Comparison of ENCODE assay signal across 12 mouse cellular contexts in the genomic region with DNA sequence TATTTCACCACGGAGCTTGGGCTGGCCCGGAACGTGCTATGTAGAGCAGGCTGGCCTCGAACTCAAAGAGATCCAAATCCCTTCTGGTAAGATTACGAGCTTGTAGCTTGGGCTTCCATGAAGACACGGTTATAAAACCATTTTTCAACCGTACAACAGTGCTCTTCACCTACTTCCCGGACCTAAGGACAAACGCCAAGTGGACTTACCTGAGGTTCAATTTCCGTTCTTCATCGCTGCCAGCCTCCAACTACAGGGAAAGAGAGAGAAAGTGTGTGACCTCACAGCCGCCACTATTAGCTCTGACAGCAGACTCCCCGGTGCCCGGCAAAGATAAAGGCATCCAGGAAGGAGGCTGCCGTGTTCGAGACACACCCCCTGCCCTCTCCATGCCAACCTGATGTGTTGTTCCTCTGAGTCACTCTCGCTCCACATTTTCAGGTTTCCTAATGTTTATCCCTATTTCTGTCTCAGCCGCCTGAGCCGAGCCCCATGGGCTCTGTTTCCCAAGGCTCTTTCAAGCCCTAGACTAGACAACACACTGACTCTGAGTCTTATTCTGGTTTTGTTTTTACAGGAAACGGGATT. TPM values are rescaled to one million over a fixed set of nuclear protein-coding genes. Genes with fewer than 3 reads are reported as not detected.
DNase-seq lines count a peak whose midpoint lies in the region; ATAC-seq lines count a peak whose summit lies in the region.
"Had no signal": no experiment of that assay in that cellular context is flagged by ENCODE, and none has a peak within 500 bp of the region (broad histone marks: within the 10 kb centered on the region; RNA-seq: fewer than 3 reads in every experiment).

No protein-coding gene starts in this region.

- peak; percentile 77 for DNase-seq in spleen, adult 12 weeks (ENCODE audit: low spot score)
- DNase-seq in spleen, adult 18-20 months, result no peak
- peak; percentile 75 for DNase-seq in c-Kit-positive CD71-positive TER-119-positive erythroid progenitor cells, embryonic 14.5 days (ENCODE audit: low spot score)
- DNase-seq in lung, postnatal 10 days, result peak; percentile 55
- no peak for DNase-seq in gastrocnemius, adult 8-10 months (ENCODE audit: low spot score in 2 of 2)
- no peak for DNase-seq in urinary bladder, postnatal 10 days (ENCODE audit: low spot score)
- DNase-seq: cerebellum, adult 9-10 months; retina, postnatal 1 day had no signal

- ATAC-seq in activated CD4-positive, CD25-positive, alpha-beta regulatory T cell, adult 4 months, result no peak
- ATAC-seq: forebrain, embryonic 15.5 days had no signal

RNA-seq across cellular contexts. Expression of a gene that starts 4.2 kb away (rescaled TPM):
- polyA plus RNA-seq in activated CD4-positive, CD25-positive, alpha-beta regulatory T cell, adult 4 months (2017; shearing (Covaris generic)), result 10 to 100 TPM; 15.8 to 17.9 TPM
- total RNA-seq in gastrocnemius, adult 8-10 months (2022), result 1 to 10 TPM; 6.3 to 9.8 (median 6.9) TPM

RNA-seq across cellular contexts. Expression of a gene that starts 14.0 kb away (rescaled TPM):
- polyA plus RNA-seq in activated CD4-positive, CD25-positive, alpha-beta regulatory T cell, adult 4 months (2017; shearing (Covaris generic)), result under 1 TPM in 1 of 2 experiments, not detected in 1; 0.48 TPM
- total RNA-seq in gastrocnemius, adult 8-10 months (2022), result not detected
- polyA plus RNA-seq: forebrain, embryonic 15.5 days; hindbrain, embryonic 11.5 days; limb, embryonic 11.5 days had no signal

Comparison
In these comparisons a context has a peak if more than half of its experiments do, and no peak if none do; other contexts are left out.
1. DNase-seq: peak in spleen, adult 12 weeks (single experiment), c-Kit-positive CD71-positive TER-119-positive erythroid progenitor cells, embryonic 14.5 days (single experiment) and lung, postnatal 10 days (single experiment); none in spleen, adult 18-20 months (0 of 2), gastrocnemius, adult 8-10 months (0 of 2) and urinary bladder, postnatal 10 days (single experiment).